Mouse (Mus musculus) lung, postnatal 4 days (tissue): ENCODE results near the gene Krtap4-1.

Experiments used
- DNase-seq, 2 experiments: peaks; one replicate each; pipeline ENCODE4 v3.0.0; 2021

Krtap4-1 gene

GRCm38 (mm10) chr11:99583245-99583704 lies 44.8 kb downstream of the Krtap4-1 start, which contains the start of gene Krtap1-4:
TSS of gene Krtap1-4 (minus strand) at chr11:99583654.
- no peak for DNase-seq

GRCm38 (mm10) chr11:99581564-99581963 lies 46.5 kb downstream of the Krtap4-1 start:
- DNase-seq = no peak

DNA sequence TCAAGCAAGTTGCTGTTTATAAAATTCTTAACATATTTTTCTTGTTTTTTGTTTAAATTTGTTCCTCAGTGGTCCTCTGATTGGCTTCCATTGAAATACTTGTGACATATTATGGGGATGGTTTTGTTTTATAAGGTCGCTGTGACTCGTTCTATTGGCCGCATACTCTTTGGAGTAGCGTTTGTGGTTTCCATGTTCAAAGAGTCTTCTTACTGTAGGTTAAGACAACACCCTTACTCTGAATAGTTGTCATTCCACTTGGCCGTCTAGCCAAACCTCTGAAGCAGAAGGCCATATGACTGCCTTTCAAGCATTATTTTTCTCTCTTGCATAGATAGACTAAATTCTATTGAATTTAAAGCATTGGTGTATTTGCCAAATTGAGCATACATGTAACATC lies 47.0 kb downstream of the Krtap4-1 start:
- no peak for DNase-seq

DNA sequence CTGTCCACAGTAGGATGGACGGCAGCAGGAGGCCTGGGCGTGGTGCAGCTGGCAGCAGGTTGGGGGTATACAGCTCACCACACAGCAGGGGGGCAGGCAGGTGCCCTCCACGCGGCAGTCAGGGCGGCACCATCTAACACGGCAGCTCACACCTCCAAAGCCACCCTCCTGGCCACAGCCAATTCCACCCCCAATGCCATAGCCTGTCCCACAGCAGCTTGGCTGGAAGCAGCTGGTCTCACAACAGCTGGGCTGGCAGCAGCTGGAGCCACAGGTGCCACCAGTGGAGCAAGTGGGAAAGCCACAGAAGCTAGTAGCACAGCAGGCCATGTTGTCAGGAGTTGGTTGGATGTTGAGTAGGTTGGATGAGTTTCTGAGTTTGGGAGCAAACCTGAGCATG lies 47.4 kb downstream of the Krtap4-1 start, which contains the start of gene Krtap1-5:
Krtap1-5 (minus strand) TSS at position 381 of the 400 bp plus-strand sequence.
- no peak for DNase-seq
